Mouse (Mus musculus): ENCODE measurements around the gene 6430628N08Rik.

DNA sequence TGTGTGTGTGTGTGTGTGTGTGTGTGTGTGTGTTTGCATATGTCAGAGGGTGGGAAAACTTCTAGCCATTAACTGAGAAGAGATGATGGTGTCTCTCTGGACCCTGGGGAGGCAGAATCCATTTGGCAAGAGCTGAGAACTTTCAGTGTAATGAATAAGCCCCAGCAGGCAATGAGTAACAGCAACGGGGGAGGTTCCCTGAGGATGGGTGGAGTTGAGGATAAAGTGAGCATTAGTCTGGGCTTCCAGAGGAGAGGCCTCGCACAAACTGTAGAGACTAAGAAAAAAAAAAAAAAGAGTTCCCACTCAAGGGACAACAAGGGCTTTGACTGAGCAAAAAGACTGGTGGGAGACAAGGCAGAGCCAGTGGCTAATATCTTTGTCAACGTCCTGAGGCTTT lies 3.8 kb downstream of the 6430628N08Rik start:
- no peak for TF ChIP-seq CTCF (IDR thresholded peaks at IDR 0.05; ENCODE audit: extremely low read depth, insufficient read depth, low read length)
- TF ChIP-seq POLR2A (IDR thresholded peaks at IDR 0.05; ENCODE audit: extremely low read depth, insufficient read depth, low read length) = no peak

All from cortical plate, adult 2 months (tissue).